Mouse (Mus musculus) telencephalon, adult 2 months (tissue): Measurements from ENCODE around the gene Gpr55.

ENCODE experiments used
- DNase-seq: peaks from one replicate; pipeline ENCODE4 v3.0.0-alpha.2; 2011; ENCODE audit warnings: low read depth, low spot score

Gpr55 gene

GRCm38 (mm10) chr1:85957942-85958619, 2.7 kb downstream of the Gpr55 start:
- peak; percentile 61 for DNase-seq

- DNase-seq, result no peak
Measured at GRCm38 (mm10) chr1:85957290-85957689, 3.5 kb downstream of the Gpr55 start.

DNA sequence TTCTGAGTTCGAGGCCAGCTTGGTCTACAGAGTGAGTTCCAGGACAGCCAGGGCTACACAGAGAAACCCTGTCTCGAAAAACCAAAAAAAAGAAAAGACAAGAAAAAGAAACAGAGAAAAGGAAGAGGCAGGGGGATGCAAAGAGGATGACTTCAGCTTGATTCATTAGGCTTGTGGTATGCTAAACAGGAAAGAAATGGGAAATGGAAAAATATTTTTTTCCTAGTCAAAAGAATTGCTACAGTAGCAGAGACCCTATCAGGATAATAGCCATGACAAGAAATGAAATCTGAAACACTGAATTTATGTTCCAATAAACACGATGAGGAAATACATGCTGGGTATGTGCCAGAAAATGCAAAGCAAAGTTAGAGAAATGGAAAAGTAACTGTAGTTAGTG, 5.7 kb downstream of the Gpr55 start:
- no peak for DNase-seq

DNA sequence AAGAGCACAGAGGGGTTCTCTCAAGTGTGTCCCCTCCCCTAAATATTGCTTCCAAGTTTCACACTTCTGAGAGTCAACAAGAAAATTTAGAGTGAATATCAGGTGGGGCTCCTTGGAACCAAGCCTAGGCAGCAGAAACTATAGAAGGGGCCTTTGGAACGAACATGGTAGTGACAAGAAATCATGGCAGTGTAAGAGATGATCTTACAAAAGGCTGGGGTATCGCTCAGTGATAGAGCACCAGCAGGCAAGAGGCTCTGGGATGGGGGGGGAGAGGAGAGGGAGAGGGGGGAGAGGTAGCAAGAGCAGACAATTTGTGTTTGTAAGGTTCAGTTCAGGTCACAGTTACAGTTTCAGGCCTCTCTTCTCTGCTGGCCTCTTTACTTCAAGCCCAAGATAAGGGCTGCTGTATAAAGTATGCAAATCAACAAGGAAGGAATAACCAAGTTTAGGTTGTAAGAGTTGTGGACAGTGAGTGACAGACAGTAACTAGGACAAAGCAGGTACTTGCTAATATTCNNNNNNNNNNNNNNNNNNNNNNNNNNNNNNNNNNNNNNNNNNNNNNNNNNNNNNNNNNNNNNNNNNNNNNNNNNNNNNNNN, 11.6 kb downstream of the Gpr55 start:
- no peak for DNase-seq

- no peak for DNase-seq
Measured at GRCm38 (mm10) chr1:85942318-85942717, 18.5 kb downstream of the Gpr55 start.

GRCm38 (mm10) chr1:85937323-85937722, 23.5 kb downstream of the Gpr55 start:
- no peak for DNase-seq

- no peak for DNase-seq
Measured at GRCm38 (mm10) chr1:85936265-85936664, 24.5 kb downstream of the Gpr55 start.

GRCm38 (mm10) chr1:85935148-85935852, 25.5 kb downstream of the Gpr55 start:
- no peak for DNase-seq

- no peak for DNase-seq
Measured at GRCm38 (mm10) chr1:85934560-85934959, 26.2 kb downstream of the Gpr55 start.

- DNase-seq, result no peak
Measured at GRCm38 (mm10) chr1:85933631-85934465, 27.0 kb downstream of the Gpr55 start.

- no peak for DNase-seq
Measured at GRCm38 (mm10) chr1:85933226-85933625, 27.6 kb downstream of the Gpr55 start.

GRCm38 (mm10) chr1:85931170-85931569, 29.6 kb downstream of the Gpr55 start:
- DNase-seq, result peak; percentile 77

- DNase-seq, result no peak
Measured at GRCm38 (mm10) chr1:85929406-85929805, 31.4 kb downstream of the Gpr55 start.

DNA sequence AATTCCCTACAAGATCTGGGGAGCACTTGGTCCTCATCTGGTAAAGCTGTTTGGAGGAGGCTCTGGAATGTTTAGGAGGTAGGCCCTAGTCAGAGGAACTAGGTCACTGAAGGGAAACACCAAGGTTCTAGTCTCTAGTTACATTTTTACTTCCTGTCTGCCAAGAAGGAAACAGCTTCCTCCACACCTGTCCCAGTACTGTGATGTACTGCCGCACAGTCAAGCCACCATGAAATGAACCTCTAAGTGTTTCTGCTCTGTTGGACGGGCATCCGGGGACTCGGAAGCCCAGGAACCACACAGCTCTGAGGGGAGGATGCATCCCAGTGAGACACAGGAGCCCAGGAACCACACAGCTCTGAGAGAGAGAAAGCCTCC, 32.1 kb downstream of the Gpr55 start:
- no peak for DNase-seq

GRCm38 (mm10) chr1:85928057-85928687, 32.6 kb downstream of the Gpr55 start, which contains the start of gene 4933407L21Rik:
4933407L21Rik (plus strand) TSS chr1:85928483.
- DNase-seq, result peak; percentile 92

- no peak for DNase-seq
Measured at GRCm38 (mm10) chr1:85925183-85925582, 35.6 kb downstream of the Gpr55 start.

DNA sequence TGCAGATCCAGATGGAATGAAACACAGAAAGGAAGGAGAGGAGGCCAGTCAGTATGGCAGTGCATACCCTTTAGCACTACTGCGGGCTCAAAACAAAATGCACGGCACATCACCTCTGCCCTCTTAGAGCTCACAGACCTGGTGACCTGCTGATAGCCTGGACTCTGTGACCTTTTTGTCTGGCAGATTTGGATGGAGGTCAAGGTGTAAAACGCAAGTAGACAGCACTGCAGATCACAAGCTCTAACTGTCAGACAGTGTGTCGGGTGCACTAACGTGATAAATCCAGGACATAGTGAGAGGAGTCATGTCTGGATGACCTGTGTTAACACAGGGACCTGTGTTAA, 38.0 kb downstream of the Gpr55 start:
- no peak for DNase-seq

GRCm38 (mm10) chr1:85922127-85922864, 38.5 kb downstream of the Gpr55 start:
- DNase-seq, result no peak

GRCm38 (mm10) chr1:85921725-85922124, 39.1 kb downstream of the Gpr55 start:
- no peak for DNase-seq

GRCm38 (mm10) chr1:85919621-85920020, 41.2 kb downstream of the Gpr55 start:
- DNase-seq, result no peak
